ENCODE assay signal across 16 mouse cellular contexts in genomic region chr5:106956467-106956866, GRCm38 (mm10). TPM values are rescaled to one million over a fixed set of nuclear protein-coding genes. Genes with fewer than 3 reads are reported as not detected.
A peak's percentile ranks its signal among the peaks of the same experiment; 100 is the strongest.
DNase-seq lines count a peak whose midpoint lies in the region; ATAC-seq and TF ChIP-seq lines count a peak whose summit lies in the region.
"Had no signal": no experiment of that assay in that cellular context is flagged by ENCODE, and none has a peak within 500 bp of the region (broad histone marks: within the 10 kb centered on the region; RNA-seq: fewer than 3 reads in every experiment).

No protein-coding gene starts in this region.

- no peak overlapping the region for H3K9ac ChIP-seq in lung, embryonic 16.5 days (ENCODE audit: low read length)
- H3K9ac ChIP-seq in kidney, postnatal 0 days (ENCODE audit: low read depth, low read length), result no peak overlapping the region
- H3K9ac ChIP-seq in stomach, embryonic 16.5 days (ENCODE audit: low read length), result no peak overlapping the region
- H3K9ac ChIP-seq: hindbrain, embryonic 15.5 days had no signal

- peak; percentile 74; the same call in 1 of the 2 replicates for ATAC-seq in lung, embryonic 16.5 days (ENCODE audit: low read depth)
- ATAC-seq in kidney, postnatal 0 days (replicated peaks; ENCODE audit: low FRiP score, low read depth), result peak; percentile 43; the same call in 1 of the 2 replicates
- ATAC-seq in stomach, embryonic 16.5 days (ENCODE audit: insufficient read depth, low FRiP score), result peak; percentile 81

- no peaks in the 10 kb centered on the region for H3K27me3 ChIP-seq in lung, embryonic 16.5 days (ENCODE audit: control insufficient read depth, insufficient read depth, low read depth, low read length)
- H3K27me3 ChIP-seq in kidney, postnatal 0 days (ENCODE audit: insufficient read depth, low read length), result no peaks in the 10 kb centered on the region
- H3K27me3 ChIP-seq in stomach, embryonic 16.5 days (ENCODE audit: control insufficient read depth, insufficient read depth, low read length), result no peaks in the 10 kb centered on the region
- H3K27me3 ChIP-seq: CH12.LX; hindbrain, embryonic 15.5 days had no signal

- H3K4me2 ChIP-seq in lung, embryonic 16.5 days (ENCODE audit: low read depth, low read length), result no peak overlapping the region
- no peak overlapping the region for H3K4me2 ChIP-seq in kidney, postnatal 0 days (ENCODE audit: low read length)
- no peak overlapping the region for H3K4me2 ChIP-seq in stomach, embryonic 16.5 days (ENCODE audit: low read depth, low read length)
- H3K4me2 ChIP-seq: hindbrain, embryonic 15.5 days had no signal

- no peak overlapping the region; the same call in 1 of the 2 replicates for H3K27ac ChIP-seq in lung, embryonic 16.5 days (ENCODE audit: low read length)
- no peak overlapping the region for H3K27ac ChIP-seq in kidney, postnatal 0 days
- H3K27ac ChIP-seq in stomach, embryonic 16.5 days (ENCODE audit: low read length), result peak overlapping the region; percentile 60
- H3K27ac ChIP-seq: hindbrain, embryonic 15.5 days; limb, embryonic 10.5 days had no signal

- H3K36me3 ChIP-seq in lung, embryonic 16.5 days (ENCODE audit: control insufficient read depth, insufficient read depth, low read length), result no peaks in the 10 kb centered on the region
- no peaks in the 10 kb centered on the region for H3K36me3 ChIP-seq in kidney, postnatal 0 days (ENCODE audit: insufficient read depth, low read length)
- no peaks in the 10 kb centered on the region for H3K36me3 ChIP-seq in stomach, embryonic 16.5 days (ENCODE audit: control insufficient read depth, insufficient read depth, low read length)
- H3K36me3 ChIP-seq: hindbrain, embryonic 15.5 days; limb, embryonic 10.5 days had no signal

- intact Hi-C loops in heart, postnatal 14 days (cut with DNase I), result no loop called here
- intact Hi-C loops in left cerebral cortex, postnatal 14 days (cut with DNase I), result no loop called here

- no peak overlapping the region for H3K4me3 ChIP-seq in lung, embryonic 16.5 days (ENCODE audit: low read length)
- no peak overlapping the region for H3K4me3 ChIP-seq in kidney, postnatal 0 days (replicated peaks; ENCODE audit: low read depth, low read length)
- no peak overlapping the region for H3K4me3 ChIP-seq in stomach, embryonic 16.5 days (replicated peaks; ENCODE audit: low read length)
- H3K4me3 ChIP-seq: erythroblast, embryonic 14.5 days; hindbrain, embryonic 15.5 days; limb, embryonic 10.5 days had no signal

- 39% methylated on average over 3 of the region's 3 CpGs for WGBS in lung, embryonic 16.5 days
- WGBS in kidney, postnatal 0 days, result 52% methylated on average over 3 of the region's 3 CpGs
- WGBS in stomach, embryonic 16.5 days, result 28% methylated on average over 3 of the region's 3 CpGs

- 0 out of 2 replicates have a peak, but pooled peaks cover 3% of the 10 kb centered on the region for H3K9me3 ChIP-seq in lung, embryonic 16.5 days (ENCODE audit: control insufficient read depth, low read length)
- H3K9me3 ChIP-seq in kidney, postnatal 0 days (replicated peaks; ENCODE audit: low read length), result no peaks in the 10 kb centered on the region
- H3K9me3 ChIP-seq in stomach, embryonic 16.5 days (replicated peaks; ENCODE audit: control insufficient read depth, low read length), result peaks cover 13% of the 10 kb centered on the region; the same call in 1 of the 2 replicates
- H3K9me3 ChIP-seq: hindbrain, embryonic 15.5 days; limb, embryonic 10.5 days had no signal

- peaks cover 8% of the 10 kb centered on the region for H3K4me1 ChIP-seq in lung, embryonic 16.5 days (replicated peaks; ENCODE audit: control insufficient read depth, insufficient read depth, low read length)
- no peaks in the 10 kb centered on the region for H3K4me1 ChIP-seq in kidney, postnatal 0 days (replicated peaks; ENCODE audit: insufficient read depth, low read length)
- H3K4me1 ChIP-seq in stomach, embryonic 16.5 days (ENCODE audit: control insufficient read depth, insufficient read depth, low read length), result peaks cover 7% of the 10 kb centered on the region
- H3K4me1 ChIP-seq: hindbrain, embryonic 15.5 days had no signal

- no peak for DNase-seq in lung, postnatal 36 days
- DNase-seq in heart, postnatal 14 days, result peak; percentile 4 to 34
- DNase-seq in kidney, postnatal 0 days (ENCODE audit: low spot score), result peak; percentile 87
- no peak for DNase-seq in left cerebral cortex, postnatal 14 days (ENCODE audit: low spot score in 2 of 2)
- DNase-seq in spleen, postnatal 10 days (ENCODE audit: low spot score in 2 of 2), result no peak
- DNase-seq: adrenal gland, postnatal 10 days; gastrocnemius, postnatal 36 days; midbrain, embryonic 14.5 days; spleen, adult 18-20 months; thymus, adult 18-20 months had no signal

- TF ChIP-seq CTCF in kidney, postnatal 0 days (IDR thresholded peaks at IDR 0.05; ENCODE audit: low read depth), result no peak

RNA-seq across cellular contexts. Expression of gene Cdc7, which starts 7.7 kb away (rescaled TPM):
- 46.6 and 48.6 TPM in 2 replicates for polyA plus RNA-seq in lung, embryonic 16.5 days (2015; fragmentation: Nextera tagmentation; extraction: Ambion mirVana)
- 1 to 10 TPM; 1.6 to 2.0 TPM for total RNA-seq in heart, postnatal 14 days (2021)
- polyA plus RNA-seq in kidney, postnatal 0 days (2015; fragmentation: Nextera tagmentation; extraction: Ambion mirVana), result 14.8 and 19.0 TPM in 2 replicates
- polyA plus RNA-seq in stomach, embryonic 16.5 days (2015; fragmentation: Nextera tagmentation; extraction: Ambion mirVana), result 39.2 and 42.6 TPM in 2 replicates
- 10 to 100 TPM; 13.2 to 14.8 TPM for total RNA-seq in left cerebral cortex, postnatal 14 days (2021)

RNA-seq across cellular contexts. Expression of gene Hfm1, which starts 30.3 kb away (rescaled TPM):
- polyA plus RNA-seq in lung, embryonic 16.5 days (2015; fragmentation: Nextera tagmentation; extraction: Ambion mirVana), result 0.30 and 0.59 TPM in 2 replicates
- total RNA-seq in heart, postnatal 14 days (2021), result not detected
- polyA plus RNA-seq in kidney, postnatal 0 days (2015; fragmentation: Nextera tagmentation; extraction: Ambion mirVana), result 1.1 and 1.2 TPM in 2 replicates
- polyA plus RNA-seq in stomach, embryonic 16.5 days (2015; fragmentation: Nextera tagmentation; extraction: Ambion mirVana), result 0.67 and 0.87 TPM in 2 replicates
- total RNA-seq in left cerebral cortex, postnatal 14 days (2021), result 1 to 10 TPM; 1.8 TPM
- total RNA-seq: CH12.LX; gastrocnemius, postnatal 36 days had no signal
- polyA plus RNA-seq: erythroblast, embryonic 14.5 days had no signal

Comparison
In these comparisons a context has a peak if more than half of its experiments do, and no peak if none do; other contexts are left out.
1. DNase-seq: peak in heart, postnatal 14 days (2 of 2) and kidney, postnatal 0 days (single experiment); none in lung, postnatal 36 days (single experiment), left cerebral cortex, postnatal 14 days (0 of 2) and spleen, postnatal 10 days (0 of 2).
2. Peak in every context shown above with its lines, with median percentiles within 50 percentile points of each other: ATAC-seq.